In genomic region chr1:75936596-75936995, GRCm38 (mm10) we compare ENCODE assay signal across 7 mouse cellular contexts.
DNase-seq lines count a peak whose midpoint lies in the region; ATAC-seq and TF ChIP-seq lines count a peak whose summit lies in the region.

No protein-coding gene starts in this region.

- H3K27ac ChIP-seq in embryonic facial prominence, embryonic 11.5 days (replicated peaks; ENCODE audit: low read depth, low read length): no peak overlapping the region
- peak overlapping the region; percentile 81 for H3K27ac ChIP-seq in heart, postnatal 0 days (ENCODE audit: low read depth)

- no peaks in the 10 kb centered on the region for H3K36me3 ChIP-seq in embryonic facial prominence, embryonic 11.5 days (replicated peaks; ENCODE audit: control insufficient read depth, insufficient read depth, low read depth, low read length)
- H3K36me3 ChIP-seq in heart, postnatal 0 days (replicated peaks; ENCODE audit: control insufficient read depth, insufficient read depth, low read length): no peaks in the 10 kb centered on the region

- no peak overlapping the region for H3K4me3 ChIP-seq in embryonic facial prominence, embryonic 11.5 days (ENCODE audit: low read depth, low read length)
- H3K4me3 ChIP-seq in heart, postnatal 0 days (ENCODE audit: low read depth, low read length): no peak overlapping the region

- no peak for TF ChIP-seq EP300 in heart, postnatal 0 days (IDR thresholded peaks at IDR 0.05; ENCODE audit: low read depth)

- peak; percentile 6; the same call in 1 of the 2 replicates for TF ChIP-seq CTCF in heart, postnatal 0 days (IDR thresholded peaks at IDR 0.05; ENCODE audit: low read depth)

- no peak for ATAC-seq in embryonic facial prominence, embryonic 11.5 days (replicated peaks; ENCODE audit: insufficient number of reproducible peaks, low FRiP score, low TSS enrichment, low read depth)
- peak; percentile 75 for ATAC-seq in heart, postnatal 0 days (ENCODE audit: insufficient read depth, low read depth)
- no peak for ATAC-seq in activated CD4-positive, CD25-positive, alpha-beta regulatory T cell, adult 4 months

- WGBS in embryonic facial prominence, embryonic 11.5 days: 57% methylated on average over 13 of the region's 13 CpGs
- 16% methylated on average over 13 of the region's 13 CpGs for WGBS in heart, postnatal 0 days

- H3K4me2 ChIP-seq in embryonic facial prominence, embryonic 11.5 days (ENCODE audit: low read depth, low read length): no peak overlapping the region
- H3K4me2 ChIP-seq in heart, postnatal 0 days (ENCODE audit: low read depth, low read length): peak overlapping the region; percentile 38

- no peaks in the 10 kb centered on the region for H3K9me3 ChIP-seq in embryonic facial prominence, embryonic 11.5 days (replicated peaks; ENCODE audit: control insufficient read depth, low read length)
- H3K9me3 ChIP-seq in heart, postnatal 0 days (replicated peaks; ENCODE audit: control insufficient read depth, low read length): no peaks in the 10 kb centered on the region

- H3K4me1 ChIP-seq in embryonic facial prominence, embryonic 11.5 days (ENCODE audit: control insufficient read depth, insufficient read depth, low read length): no peaks in the 10 kb centered on the region
- H3K4me1 ChIP-seq in heart, postnatal 0 days (ENCODE audit: control insufficient read depth, insufficient read depth): peaks cover 20% of the 10 kb centered on the region; the same call in 1 of the 2 replicates

- H3K27me3 ChIP-seq in embryonic facial prominence, embryonic 11.5 days (ENCODE audit: control insufficient read depth, insufficient read depth, low read length): no peaks in the 10 kb centered on the region
- H3K27me3 ChIP-seq in heart, postnatal 0 days (ENCODE audit: control insufficient read depth, insufficient read depth, low read length): no peaks in the 10 kb centered on the region

- peak; percentile 4 to 39 for DNase-seq in layer of hippocampus, adult 18-20 months (ENCODE audit: low spot score in 2 of 2)
- DNase-seq in layer of hippocampus, postnatal 14 days (ENCODE audit: low spot score in 2 of 2): no peak
- peak; percentile 26 for DNase-seq in embryonic facial prominence, embryonic 11.5 days (ENCODE audit: low spot score)
- peak; percentile 78 for DNase-seq in heart, postnatal 0 days (ENCODE audit: low spot score)
- peak; percentile 9 to 13 for DNase-seq in right cerebral cortex, adult 2 months (ENCODE audit: low spot score in 2 of 2)
- DNase-seq in frontal cortex, postnatal 25 days (ENCODE audit: low spot score in 2 of 2): no peak

- no peak overlapping the region for H3K9ac ChIP-seq in embryonic facial prominence, embryonic 11.5 days (replicated peaks; ENCODE audit: low read length)
- H3K9ac ChIP-seq in heart, postnatal 0 days (replicated peaks; ENCODE audit: low read depth, low read length): no peak overlapping the region

Comparison
In these comparisons a context has a peak if more than half of its experiments do, and no peak if none do; other contexts are left out.
1. DNase-seq: peak in layer of hippocampus, adult 18-20 months (2 of 2), embryonic facial prominence, embryonic 11.5 days (single experiment), heart, postnatal 0 days (single experiment) and right cerebral cortex, adult 2 months (2 of 2); none in layer of hippocampus, postnatal 14 days (0 of 2) and frontal cortex, postnatal 25 days (0 of 2).